Mouse (Mus musculus) spleen, postnatal 10 days (tissue): ENCODE data around the gene Treml2.

Experiments
- DNase-seq, 2 experiments: peaks; one replicate each; pipeline ENCODE4 v3.0.0; 2021 to 2022; ENCODE audit warnings: low spot score in 2 of 2

Gene Treml2

GRCm38 (mm10) chr17:48287276-48287675 lies 12.0 kb upstream of the Treml2 start:
- DNase-seq, result peak in 1 of 2 experiments; percentile 77

- no peak for DNase-seq
Measured at GRCm38 (mm10) chr17:48293500-48294194, 5.7 kb upstream of the Treml2 start.

GRCm38 (mm10) chr17:48299756-48300155 lies 458 bp downstream of the Treml2 start:
- DNase-seq, result peak in 1 of 2 experiments; percentile 56

DNA sequence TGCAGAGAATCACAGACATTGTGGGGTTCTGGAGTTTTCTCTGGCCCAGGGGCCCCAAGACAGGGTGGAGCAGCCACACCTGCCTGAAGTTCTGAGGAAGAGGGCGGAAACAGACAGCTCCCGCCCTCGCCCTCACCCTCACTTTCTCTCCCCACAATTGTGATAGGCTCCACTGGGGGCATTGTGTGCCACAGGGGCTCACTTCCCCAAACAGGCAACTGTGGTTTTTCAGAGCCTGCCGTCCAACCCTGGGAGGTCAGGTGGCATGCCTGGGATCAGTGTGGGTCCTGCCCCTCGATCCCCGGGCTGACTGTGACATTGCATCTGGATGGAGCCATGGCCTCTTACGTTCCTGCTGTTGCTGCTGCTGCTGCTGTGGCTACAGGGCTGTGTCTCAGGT lies 901 bp downstream of the Treml2 start:
- DNase-seq, result peak; percentile 71

DNA sequence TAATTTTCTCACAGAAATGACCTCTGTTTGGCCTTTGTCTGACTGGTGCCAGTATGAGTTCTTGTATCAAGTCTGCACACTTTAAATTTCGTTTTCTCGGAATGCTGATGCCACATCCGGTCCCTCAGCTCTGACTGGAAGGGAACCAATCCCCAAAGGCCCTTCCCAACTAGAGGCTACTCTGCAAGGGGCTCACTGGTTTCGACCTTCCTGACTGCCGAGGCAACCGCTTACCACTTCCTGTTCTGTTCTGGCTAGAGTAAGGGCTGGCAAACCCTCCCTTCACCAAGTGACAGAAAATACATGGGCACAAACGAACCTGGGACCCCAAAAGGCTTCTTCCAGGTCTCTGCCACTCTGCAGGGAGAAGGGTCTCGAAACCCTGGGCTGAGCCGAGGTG lies 1.6 kb downstream of the Treml2 start:
- peak; percentile 32 to 55 for DNase-seq

DNA sequence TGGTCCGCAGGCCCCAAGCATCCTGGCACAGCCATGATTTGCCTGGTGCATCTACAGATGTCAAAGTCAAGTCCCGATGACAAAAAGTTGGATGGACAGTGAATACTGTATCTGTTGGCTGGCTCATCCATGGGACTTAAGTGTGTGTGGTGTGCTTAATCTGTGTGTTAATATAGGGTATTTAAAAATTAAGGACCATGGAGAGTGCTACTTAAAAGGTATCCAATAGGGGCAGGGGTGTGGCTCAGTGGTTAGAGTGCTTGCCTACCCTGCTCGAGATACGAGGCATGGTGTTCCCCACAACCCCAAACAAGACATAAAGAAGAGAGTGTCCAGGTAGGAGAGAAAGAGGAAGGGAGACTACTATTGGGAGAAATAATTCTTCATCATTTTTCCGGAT lies 2.5 kb downstream of the Treml2 start:
- no peak for DNase-seq

GRCm38 (mm10) chr17:48312124-48312523 lies 12.8 kb downstream of the Treml2 start:
- DNase-seq, result no peak

DNA sequence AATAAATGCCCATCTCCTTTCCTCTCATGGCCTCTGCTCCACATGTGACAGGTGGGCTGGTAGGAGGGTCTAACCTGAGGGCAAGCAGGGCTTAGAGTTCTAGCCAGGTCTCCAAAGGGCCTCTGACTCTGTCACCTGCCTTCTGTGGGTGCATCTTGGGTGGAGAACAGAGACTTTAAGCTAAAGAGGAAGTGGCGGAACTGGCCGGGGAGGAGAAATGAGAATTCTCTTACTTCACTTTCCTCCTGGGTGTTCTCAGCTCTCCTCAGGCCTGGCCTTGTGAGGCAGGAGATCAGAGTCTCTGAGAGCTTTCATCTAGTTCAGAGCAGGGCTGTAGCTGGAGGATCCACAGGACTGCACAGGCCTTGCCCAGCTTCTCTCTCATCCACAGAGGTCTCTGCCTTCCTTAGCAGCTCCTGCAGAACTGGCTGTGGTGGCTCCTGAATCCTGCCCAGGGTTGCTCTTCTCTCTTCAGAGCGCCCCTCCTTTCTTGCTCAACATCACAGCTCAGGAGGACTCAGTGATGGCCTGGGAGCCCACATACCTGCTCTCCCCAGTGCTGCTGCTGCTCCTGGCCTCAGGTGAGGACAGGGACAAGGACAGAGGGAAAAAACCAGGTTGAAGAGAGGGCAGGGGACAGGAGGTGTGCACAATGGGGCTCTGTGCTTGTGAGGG lies 16.7 kb downstream of the Treml2 start, which contains the start of gene B430306N03Rik:
Gene B430306N03Rik, plus strand, starts transcription at position 237 of the 675 bp plus-strand sequence.
- DNase-seq, result peak in 1 of 2 experiments; percentile 45

- no peak for DNase-seq
Measured at GRCm38 (mm10) chr17:48318686-48319085, 19.4 kb downstream of the Treml2 start.

DNA sequence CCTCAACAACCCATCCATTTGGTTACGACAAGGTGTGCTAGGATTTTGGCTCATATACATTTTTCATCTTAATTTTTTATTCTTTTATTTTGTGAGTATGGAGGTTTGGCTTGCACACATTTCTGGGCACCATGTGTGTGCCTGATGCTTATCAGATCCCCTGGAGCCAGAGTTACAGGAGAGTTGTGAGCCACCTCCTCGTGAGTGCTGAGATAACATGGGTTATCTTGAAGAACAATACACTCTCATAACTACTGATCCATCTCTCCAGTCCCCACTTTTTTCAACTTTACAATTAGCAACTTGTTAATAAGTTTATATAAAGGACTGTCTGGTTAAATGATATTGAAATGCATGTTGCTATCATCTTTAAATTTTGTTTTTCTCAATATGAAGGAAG lies 22.0 kb downstream of the Treml2 start:
- no peak for DNase-seq

GRCm38 (mm10) chr17:48323236-48323635 lies 23.9 kb downstream of the Treml2 start:
- no peak for DNase-seq

GRCm38 (mm10) chr17:48324258-48324657 lies 25.0 kb downstream of the Treml2 start:
- peak in 1 of 2 experiments; percentile 30 for DNase-seq

GRCm38 (mm10) chr17:48325093-48325492 lies 25.8 kb downstream of the Treml2 start:
- no peak for DNase-seq

DNA sequence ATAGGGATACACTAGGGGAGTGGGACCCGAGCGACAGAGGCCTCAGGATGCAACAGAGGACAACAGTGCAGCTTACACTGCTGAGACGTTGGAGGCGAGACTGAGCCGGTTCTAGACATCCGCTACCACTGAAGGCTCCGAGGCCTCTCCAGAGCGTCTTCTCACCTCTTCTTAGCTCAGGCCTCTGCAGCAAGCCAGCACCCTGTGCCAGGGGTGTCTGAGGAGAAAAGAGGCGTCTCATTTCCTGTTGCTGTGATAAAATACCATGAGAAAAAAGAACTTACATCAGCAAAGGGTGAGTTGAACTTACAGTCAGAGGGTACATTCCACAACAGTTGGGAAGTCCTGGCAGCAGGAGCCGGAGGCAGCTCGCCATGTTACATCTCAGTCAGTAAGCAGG lies 26.3 kb downstream of the Treml2 start:
- no peak for DNase-seq

GRCm38 (mm10) chr17:48326656-48327055 lies 27.4 kb downstream of the Treml2 start:
- DNase-seq, result no peak

- no peak for DNase-seq
Measured at GRCm38 (mm10) chr17:48332524-48332923, 33.2 kb downstream of the Treml2 start.

DNA sequence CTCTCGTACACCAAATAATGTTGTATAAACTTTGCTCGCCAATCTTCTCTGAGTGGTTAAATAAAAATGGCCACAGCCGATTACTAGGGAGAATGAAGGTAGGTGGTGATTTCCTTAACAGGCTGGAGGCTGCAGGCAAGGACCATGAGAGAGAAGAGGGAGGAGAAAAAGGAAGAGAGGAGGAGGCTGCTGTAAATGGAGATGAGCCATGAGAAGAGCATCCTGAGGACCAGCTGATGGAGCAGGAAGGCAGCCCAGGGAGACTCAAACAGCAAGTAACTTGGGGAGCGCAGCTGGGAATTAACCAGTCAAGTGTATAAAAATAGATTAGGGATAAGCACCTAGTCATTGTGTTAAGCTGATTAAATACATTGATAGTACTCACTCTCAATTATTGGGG lies 34.9 kb downstream of the Treml2 start:
- no peak for DNase-seq

DNA sequence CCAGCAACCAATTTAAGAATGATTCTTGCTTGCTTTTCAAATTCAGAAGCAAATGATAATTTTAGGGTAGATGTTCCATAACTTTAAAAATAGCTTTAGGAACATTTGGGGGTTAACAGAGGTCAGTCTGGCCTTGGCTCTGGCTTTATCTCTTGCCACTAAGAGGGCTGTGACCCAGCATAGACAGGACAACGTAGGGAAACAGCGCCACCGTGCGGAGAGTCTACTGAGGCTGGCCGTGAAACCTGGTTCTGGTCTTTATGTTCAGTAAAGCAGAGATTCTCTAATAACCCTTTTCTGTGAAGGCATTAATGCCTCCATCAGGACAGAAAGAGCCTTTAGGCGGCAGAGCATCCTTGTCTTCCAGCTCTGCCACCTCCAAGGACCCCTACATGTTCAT lies 37.6 kb downstream of the Treml2 start:
- DNase-seq, result peak; percentile 87 to 94

DNA sequence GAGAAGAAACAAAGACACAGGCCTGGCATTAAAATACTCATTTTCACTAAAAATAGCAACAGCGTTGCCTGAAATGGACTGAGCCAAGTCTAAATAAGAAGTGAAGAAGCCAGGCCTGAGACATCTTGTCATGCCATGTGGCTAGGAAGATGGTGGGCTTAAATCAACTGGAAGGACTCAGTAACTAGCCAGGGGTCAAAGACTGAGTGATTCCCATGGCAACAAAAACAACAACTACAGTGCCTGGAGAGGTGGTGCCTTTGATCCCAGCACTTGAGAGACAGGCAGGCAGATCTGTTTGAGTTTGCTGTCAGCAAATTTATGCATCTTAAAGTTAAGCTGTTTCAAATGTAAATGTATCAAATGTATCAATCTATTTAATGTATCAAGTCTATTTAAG lies 41.0 kb downstream of the Treml2 start:
- no peak for DNase-seq

DNA sequence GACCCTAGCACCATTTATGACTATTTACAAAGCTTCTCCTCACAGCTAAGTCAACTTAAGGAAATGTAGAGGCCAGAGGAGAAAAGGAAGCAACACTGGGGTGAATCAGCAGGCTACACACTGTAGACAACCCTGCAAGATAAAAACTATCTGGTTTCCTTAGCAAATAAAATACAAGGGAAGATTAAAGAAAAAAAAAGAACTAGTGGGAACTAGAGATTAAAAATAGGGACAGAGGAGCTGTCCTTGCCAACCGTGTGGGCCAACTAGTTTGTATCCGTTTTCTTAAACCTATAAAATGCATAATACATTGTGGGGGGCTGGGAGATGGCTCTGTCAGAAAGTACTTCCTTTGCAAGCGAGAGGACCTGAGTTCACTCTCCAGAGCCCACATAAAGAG lies 42.6 kb downstream of the Treml2 start:
- no peak for DNase-seq

GRCm38 (mm10) chr17:48343065-48343464 lies 43.8 kb downstream of the Treml2 start:
- no peak for DNase-seq

GRCm38 (mm10) chr17:48345824-48346223 lies 46.5 kb downstream of the Treml2 start:
- no peak for DNase-seq

- no peak for DNase-seq
Measured at GRCm38 (mm10) chr17:48346231-48346630, 46.9 kb downstream of the Treml2 start, which contains the start of gene Trem2. Gene Trem2 (plus strand): TSS chr17:48346401.
